Mouse (Mus musculus) heart, postnatal 10 days (tissue): ENCODE results near the gene Xrn2. TPM values are rescaled to one million over a fixed set of nuclear protein-coding genes. Genes with fewer than 3 reads are reported as not detected.
"Not testable (repeated sequence)": the region's sequence is repeated elsewhere in the genome, so short reads cannot be mapped to it uniquely, and the experiment has no call there.

ENCODE experiments used
- DNase-seq, 2 experiments: peaks; one replicate each; pipeline ENCODE4 v3.0.0; 2021
- intact Hi-C: fragments of 180-260 bp; cut with DNase I; formaldehyde crosslinking; loops from one replicate; pipeline ENCODE4 v1.15.1; 2025
- total RNA-seq, 2 experiments: library from RNA; stranded (reverse); gene quantifications; 2 replicates each; pipeline ENCODE4 v1.2.3; 2021

The Xrn2 gene
- total RNA-seq, result 10 to 100 TPM; 36.8 to 38.3 TPM

DNA sequence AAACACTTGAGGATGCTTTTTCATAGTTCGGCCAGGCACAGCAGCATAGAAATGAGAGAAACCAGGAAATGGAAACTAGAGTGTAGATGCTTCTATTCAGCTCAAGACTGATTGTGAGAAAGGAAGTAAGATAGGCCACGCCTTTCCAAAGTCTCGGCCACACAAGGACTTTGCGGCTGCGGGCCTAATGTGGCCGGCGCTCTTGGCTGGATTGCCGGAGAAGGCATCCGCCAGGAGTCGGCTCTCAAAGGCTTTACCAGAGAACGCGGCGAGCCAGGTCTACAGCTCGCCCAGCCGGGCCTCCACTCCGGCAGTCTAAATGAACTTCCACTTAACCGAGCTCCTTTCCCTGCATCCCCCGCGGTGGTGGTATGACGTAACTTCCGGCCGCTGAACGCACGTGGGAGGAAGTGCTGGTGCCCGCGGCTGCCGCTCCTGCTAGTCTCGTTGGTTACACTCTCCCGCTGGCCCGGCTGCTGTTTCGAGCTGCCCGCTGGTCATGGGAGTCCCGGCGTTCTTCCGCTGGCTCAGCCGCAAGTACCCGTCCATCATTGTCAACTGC, at the start of gene Xrn2:
TSS of gene Xrn2 (plus strand) at position 374 of the 562 bp plus-strand sequence.
- intact Hi-C loops, result loop anchor here (5.0 kb wide), 2 partner anchors 55 to 155 kb away; partner anchors contain the start of gene Kiz
- peak; percentile 97 for DNase-seq

DNA sequence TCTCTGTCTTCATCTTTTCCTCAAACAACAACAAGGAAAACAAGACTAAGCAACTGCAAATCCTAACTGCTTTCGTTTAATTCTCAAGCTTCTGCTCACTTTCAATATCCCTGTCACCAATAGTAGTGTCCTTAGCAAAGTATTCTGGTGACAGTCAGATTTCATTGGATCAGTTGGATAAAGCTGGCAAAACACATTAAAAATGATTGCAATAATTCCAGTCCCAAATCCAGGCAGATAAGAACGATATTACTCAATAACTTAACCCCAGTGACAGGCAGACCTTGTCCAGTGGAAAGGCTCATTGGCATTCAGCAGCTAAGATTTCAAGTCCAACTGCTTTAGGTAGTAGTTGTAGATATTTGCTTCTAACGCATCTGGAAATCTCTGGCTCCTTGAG, 37.8 kb upstream of the Xrn2 start:
- DNase-seq, result no peak
- intact Hi-C loops, result no loop called here

DNA sequence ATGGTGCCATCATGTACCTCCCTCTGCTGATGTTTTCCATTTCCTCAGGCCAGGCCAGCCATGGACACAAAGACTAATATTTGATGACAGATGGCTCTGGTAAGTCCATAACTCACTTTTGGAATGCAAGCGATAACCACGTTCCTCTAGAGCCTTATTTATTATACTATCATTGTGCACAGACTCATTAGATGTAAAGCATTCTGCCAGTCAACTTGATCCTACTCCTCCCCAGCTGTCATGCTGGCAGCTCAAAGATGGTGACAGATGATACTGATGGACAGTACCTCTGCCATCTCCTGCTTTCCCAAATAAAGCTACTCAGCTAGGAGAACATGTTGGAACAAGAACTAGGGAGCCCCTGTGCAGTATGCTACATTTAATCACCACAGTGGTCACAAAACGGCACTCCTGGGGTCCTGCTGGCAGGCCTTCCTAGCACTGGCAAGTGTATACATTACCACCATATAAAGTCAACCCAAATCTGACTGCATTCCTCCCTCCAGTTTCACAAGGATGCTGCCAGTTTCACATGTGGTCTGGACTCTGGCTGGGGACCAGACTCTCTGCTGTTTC, 37.3 kb upstream of the Xrn2 start:
- intact Hi-C loops, result no loop called here

DNA sequence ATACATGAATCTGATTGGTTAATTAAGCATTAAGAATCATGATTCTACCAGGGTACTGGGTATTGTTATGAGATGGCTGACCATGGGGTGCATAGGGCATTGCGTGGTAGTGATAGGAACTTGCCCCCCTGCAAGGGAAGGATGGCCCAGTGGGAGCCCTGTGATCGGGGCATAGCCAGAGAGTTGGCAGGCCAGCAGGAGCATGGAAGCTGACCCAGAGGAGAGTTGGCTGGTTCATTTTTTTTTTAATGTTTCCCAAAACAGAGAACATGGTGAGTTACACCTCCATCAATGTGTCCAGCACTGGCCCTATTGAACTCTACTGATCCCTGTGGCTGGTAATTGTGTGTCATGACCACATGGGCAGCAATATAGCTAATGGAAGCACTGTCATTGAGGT, 30.0 kb upstream of the Xrn2 start:
- intact Hi-C loops, result no loop called here
- no peak for DNase-seq

More for the DNA sequence above, 37.3 kb upstream of the Xrn2 start:
- DNase-seq, result no peak

GRCm38 (mm10) chr2:146984831-146985230, 28.0 kb upstream of the Xrn2 start:
- intact Hi-C loops, result no loop called here
- DNase-seq, result no peak

- intact Hi-C loops, result no loop called here
- DNase-seq, result no peak
Observed at GRCm38 (mm10) chr2:146985807-146986206, 27.0 kb upstream of the Xrn2 start.

GRCm38 (mm10) chr2:146986429-146986828, 26.4 kb upstream of the Xrn2 start:
- no peak for DNase-seq
- intact Hi-C loops, result no loop called here

- intact Hi-C loops, result no loop called here
- DNase-seq, result no peak
Observed at GRCm38 (mm10) chr2:147007265-147007664, 5.5 kb upstream of the Xrn2 start.

DNA sequence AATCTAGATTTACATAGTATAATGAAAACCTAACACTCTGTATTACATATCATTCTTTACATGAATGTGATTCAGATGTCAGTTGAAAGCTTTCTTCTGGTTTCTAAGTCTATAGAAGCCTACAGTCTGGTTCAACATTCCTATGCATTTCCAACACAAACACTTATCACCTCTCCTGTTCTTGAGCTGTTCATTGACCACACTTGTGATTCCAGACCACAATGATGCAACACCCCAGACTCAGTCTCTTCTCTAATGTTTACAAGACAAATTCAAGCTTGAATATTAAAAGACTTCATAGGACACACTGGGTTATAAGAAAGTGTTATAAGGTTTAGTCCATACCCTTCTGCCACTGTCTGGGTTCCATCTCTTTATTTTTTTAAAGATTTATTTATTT, 3.7 kb upstream of the Xrn2 start:
- no peak for DNase-seq
- intact Hi-C loops, result no loop called here

GRCm38 (mm10) chr2:147010141-147010540, 2.7 kb upstream of the Xrn2 start:
- DNase-seq, result no peak
- intact Hi-C loops, result loop anchor here (5.0 kb wide), 2 partner anchors 53 to 153 kb away; partner anchors contain the start of gene Kiz

GRCm38 (mm10) chr2:147010952-147011351, 1.8 kb upstream of the Xrn2 start:
- DNase-seq, result no peak
- intact Hi-C loops, result loop anchor here (5.0 kb wide), 2 partner anchors 54 to 154 kb away; partner anchors contain the start of gene Kiz

- peak in 1 of 2 experiments; percentile 21 for DNase-seq
- intact Hi-C loops, result loop anchor here (5.0 kb wide), 2 partner anchors 54 to 154 kb away; partner anchors contain the start of gene Kiz
Observed at GRCm38 (mm10) chr2:147011474-147012140, 1.2 kb upstream of the Xrn2 start.

DNA sequence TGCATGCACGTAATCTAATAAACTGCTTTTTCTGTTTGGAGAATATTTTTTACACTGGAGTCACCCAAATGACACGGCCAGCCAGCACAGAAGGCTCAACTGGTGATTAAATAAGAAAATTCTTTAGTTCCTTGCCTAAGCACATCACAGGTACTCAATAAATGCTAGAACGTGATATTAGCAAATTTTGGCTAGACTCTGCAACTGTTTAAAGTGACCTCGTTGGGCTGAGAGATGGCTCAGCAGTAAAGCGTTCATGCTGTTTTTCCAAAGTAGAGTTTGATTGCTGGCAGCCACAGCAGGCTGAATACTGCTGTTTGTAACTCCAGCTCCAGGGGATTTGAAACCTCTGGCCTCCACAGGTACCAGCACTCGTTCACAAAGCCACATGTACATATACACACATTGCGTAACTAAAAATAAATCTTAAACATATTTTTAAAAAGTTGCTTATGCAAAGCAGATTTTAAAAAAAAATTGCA, 614 bp upstream of the Xrn2 start:
- intact Hi-C loops, result loop anchor here (5.0 kb wide), 2 partner anchors 55 to 155 kb away; partner anchors contain the start of gene Kiz
- peak in 1 of 2 experiments; percentile 5 for DNase-seq

DNA sequence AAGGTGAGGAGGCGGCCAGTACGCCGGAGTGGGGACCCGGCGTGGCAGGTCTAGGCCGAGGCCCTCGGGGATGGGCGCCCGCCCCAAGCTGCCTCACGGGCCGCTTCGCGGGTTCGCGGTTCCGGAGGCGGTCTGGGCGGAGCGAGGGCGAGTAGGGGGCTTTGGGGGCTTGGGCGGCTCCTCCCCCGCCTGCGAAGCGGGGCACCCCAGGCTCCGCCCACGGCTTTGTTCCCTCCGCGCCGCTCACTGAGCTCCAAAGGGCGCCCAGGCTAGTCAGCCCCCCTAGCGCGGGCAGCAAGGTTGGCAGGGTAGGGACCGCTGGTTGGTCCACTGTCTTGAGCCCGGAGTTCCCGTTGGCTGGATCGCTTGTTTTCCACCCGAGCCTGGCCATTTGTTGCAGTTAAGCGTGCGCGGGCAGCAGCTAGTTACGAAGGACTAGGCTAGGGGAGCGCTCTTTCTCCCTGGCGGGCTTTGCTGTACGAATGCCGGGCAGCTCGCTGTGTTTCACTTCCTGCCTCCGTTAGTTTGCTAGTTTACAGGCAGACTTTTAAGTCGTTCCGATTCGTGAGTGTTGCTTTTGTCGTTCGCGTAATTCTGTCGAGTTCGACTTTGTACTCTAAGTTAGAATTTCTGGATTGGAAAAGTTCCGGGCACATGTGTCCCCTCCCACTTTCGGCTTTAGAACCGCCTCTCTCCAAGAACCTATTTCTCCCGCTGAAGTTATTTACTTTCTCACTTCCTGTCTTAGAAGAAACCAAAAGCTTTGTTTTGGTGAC, 586 bp downstream of the Xrn2 start:
- intact Hi-C loops, result loop anchor here (5.0 kb wide), 2 partner anchors 56 to 156 kb away; partner anchors contain the start of gene Kiz
- DNase-seq, result peak in 1 of 2 experiments; percentile 80

- intact Hi-C loops, result loop anchor here (5.0 kb wide), 2 partner anchors 57 to 157 kb away; partner anchors contain the start of gene Kiz
- no peak for DNase-seq
Observed at GRCm38 (mm10) chr2:147014101-147014886, 1.5 kb downstream of the Xrn2 start.

- DNase-seq, intact Hi-C loops: not testable (repeated sequence)
Observed at GRCm38 (mm10) chr2:147022041-147022440, 9.2 kb downstream of the Xrn2 start.

DNA sequence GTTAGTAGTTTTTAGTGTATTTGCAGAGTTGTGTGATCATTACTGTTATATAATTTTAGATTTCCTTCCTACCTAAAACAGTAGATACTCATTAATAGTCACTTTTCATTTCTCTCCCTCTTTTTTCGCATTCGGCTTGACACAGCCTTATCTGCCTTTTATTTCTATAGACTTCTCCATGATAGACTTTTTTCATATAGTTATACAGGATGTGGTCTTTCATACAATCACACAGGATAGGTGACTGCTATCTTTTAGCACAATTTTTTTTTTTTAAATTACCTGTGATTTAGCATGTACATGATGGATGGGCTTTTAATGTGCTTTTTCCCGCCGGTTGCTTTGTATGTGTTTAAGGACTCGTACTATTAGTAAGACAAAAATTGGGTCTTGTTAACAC, 10.3 kb downstream of the Xrn2 start:
- intact Hi-C loops, result no loop called here
- no peak for DNase-seq

DNA sequence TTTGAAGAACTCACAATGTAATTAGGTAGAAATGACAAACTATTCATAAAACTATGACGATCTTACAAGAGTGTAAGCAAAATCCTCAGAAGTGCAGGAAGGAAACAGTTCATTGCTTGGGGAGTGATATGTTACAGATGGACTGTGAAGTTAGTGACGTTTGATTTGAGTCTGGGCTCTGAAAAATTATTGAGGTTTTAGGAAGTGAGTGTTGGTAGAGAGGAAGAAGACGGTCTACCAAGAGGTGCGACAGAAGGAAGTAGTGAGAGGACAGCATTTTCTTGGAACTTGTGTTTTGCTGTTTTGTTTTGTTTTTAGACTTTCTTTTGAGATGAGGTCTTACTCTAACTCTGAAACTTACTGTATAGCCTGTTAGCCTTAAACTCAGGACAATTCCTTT, 10.8 kb downstream of the Xrn2 start:
- intact Hi-C loops, result no loop called here
- DNase-seq, result no peak

DNA sequence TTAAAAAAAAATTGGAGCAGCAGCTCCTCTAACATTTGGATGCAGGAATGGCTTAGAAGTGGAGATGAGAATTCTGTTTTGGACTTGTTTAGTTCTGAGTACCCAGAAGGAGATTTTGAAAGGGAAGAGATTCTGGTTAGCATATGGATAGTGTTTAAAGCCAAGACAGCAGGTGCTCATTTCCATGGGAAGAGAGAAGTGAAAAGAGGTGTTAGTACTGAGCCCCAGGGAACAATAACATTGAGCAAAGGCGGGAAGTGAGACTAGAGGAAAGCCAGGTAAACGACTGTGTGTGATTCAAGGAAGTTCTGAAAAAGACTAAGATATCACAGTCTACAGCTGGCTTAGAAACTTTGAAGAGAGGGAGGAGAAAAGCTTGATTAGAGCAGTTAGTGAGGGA, 20.3 kb downstream of the Xrn2 start:
- no peak for DNase-seq
- intact Hi-C loops, result loop anchor here (5.0 kb wide), 1 partner anchor 646 kb away; no protein-coding TSS in a partner anchor

DNA sequence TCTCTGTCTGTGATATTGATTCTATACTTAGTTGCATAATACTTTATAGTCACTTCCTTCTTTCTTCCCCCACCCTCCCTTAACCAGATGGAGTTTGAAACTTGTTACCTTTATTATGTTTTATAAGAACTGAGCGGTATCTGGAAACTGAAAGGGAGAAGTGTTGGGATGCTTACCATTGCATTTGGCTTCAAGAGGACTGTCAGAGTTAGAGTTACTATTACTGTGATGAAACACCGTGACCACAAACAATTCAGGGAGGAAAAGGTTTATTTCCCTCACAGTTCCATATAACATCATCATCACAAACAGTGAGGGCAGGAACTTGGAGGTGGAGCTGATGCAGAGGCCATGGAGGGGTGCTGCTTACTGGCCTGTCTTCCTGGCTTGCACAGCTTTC, 23.1 kb downstream of the Xrn2 start:
- intact Hi-C loops, result loop anchor here (2.0 kb wide), 1 partner anchor 15 kb away; no protein-coding TSS in a partner anchor
- no peak for DNase-seq
